Mouse (Mus musculus) hindbrain, embryonic 15.5 days (tissue): ENCODE results near the gene Usp32. TPM values are rescaled to one million over a fixed set of nuclear protein-coding genes. Genes with fewer than 3 reads are reported as not detected.

Experiments
- ATAC-seq: fragments of 200-750 bp; cut with Nextera tagmentation; 2 replicates; pipeline ENCODE4 v1.8.0; 2017; ENCODE audit warnings: low read depth, moderate number of reproducible peaks, moderate TSS enrichment; ENCODE audit not compliant: low FRiP score
- H3K27ac ChIP-seq: fragments of 300-500 bp; sonication (generic); replicated peaks from 2 replicates; pipeline ENCODE4 v1.5.1; 2015; ENCODE audit warnings: mild to moderate bottlenecking, inconsistent platforms
- H3K27me3 ChIP-seq: fragments of 300-500 bp; sonication (generic); 2 replicates; pipeline ENCODE4 v1.6.1; 2015; ENCODE audit warnings: control low read depth, inconsistent platforms
- H3K36me3 ChIP-seq: fragments of 300-500 bp; sonication (generic); 2 replicates; pipeline ENCODE4 v1.6.1; 2015; ENCODE audit warnings: control low read depth, inconsistent platforms
- H3K4me1 ChIP-seq: fragments of 300-500 bp; sonication (generic); replicated peaks from 2 replicates; pipeline ENCODE4 v1.6.1; 2015; ENCODE audit warnings: control low read depth, inconsistent platforms
- H3K4me2 ChIP-seq: fragments of 300-500 bp; sonication (generic); 2 replicates; pipeline ENCODE4 v1.6.1; 2015; ENCODE audit warnings: moderate library complexity, mild to moderate bottlenecking, inconsistent platforms
- H3K4me3 ChIP-seq: fragments of 300-500 bp; sonication (generic); 2 replicates; pipeline ENCODE4 v1.5.1; 2015; ENCODE audit warnings: mild to moderate bottlenecking, inconsistent platforms
- H3K9ac ChIP-seq: fragments of 300-500 bp; sonication (generic); 2 replicates; pipeline ENCODE4 v1.6.1; 2015; ENCODE audit warnings: inconsistent platforms
- H3K9me3 ChIP-seq: fragments of 300-500 bp; sonication (generic); 2 replicates; pipeline ENCODE4 v1.6.1; 2016; ENCODE audit warnings: control low read depth, inconsistent platforms
- WGBS: fragments of 180-500 bp; shearing (Covaris S2); methylation state at CpG from one replicate; pipeline ENCODE4 v1.1.7; 2015; 5-methylcytosine and 5-hydroxymethylcytosine counted together
- polyA plus RNA-seq: library from polyadenylated mRNA; unstranded; fragments of >200 nt; fragmentation: Nextera tagmentation; extraction: Ambion mirVana; gene quantifications from 2 replicates; pipeline ENCODE4 v1.2.1, GENCODE M21; 2015

Usp32 gene
- polyA plus RNA-seq, 1 experiment from 2014 or later: 10.6 TPM

- Histone ChIP-seq H3K4me1 (no peaks in the 10 kb centered on the region), H3K27me3 (no peaks in the 10 kb centered on the region), H3K27ac (no peak overlapping the region), H3K4me3 (no peak overlapping the region), H3K36me3 (no peaks in the 10 kb centered on the region), H3K9me3 (no peaks in the 10 kb centered on the region), H3K9ac (no peak overlapping the region), H3K4me2 (no peak overlapping the region)
- ATAC-seq: no peak
- 64% methylated on average over 5 of the region's 5 CpGs for WGBS
These were observed 166.3 kb downstream of the Usp32 start for GRCm38 (mm10) chr11:84973661-84974060.

DNA sequence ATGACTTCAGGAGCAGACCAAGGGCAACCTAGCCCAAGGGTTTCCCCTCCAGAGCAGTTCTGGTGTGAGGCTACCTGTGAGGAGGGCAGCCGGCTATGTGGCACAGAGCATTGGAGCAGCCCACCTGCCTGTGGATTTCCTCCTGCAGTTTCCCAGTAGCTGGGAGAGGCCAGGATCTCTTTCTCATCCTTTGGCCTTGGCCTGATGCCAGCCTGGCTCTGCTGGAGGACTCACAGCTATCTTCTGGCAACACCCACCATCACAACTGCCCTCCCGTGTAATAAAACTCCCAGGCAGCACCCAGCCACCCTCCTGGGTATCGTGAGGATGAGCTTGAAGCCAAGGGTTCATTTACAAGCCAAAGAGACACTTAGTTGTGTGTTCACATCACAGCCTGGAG is 167.9 kb downstream of the Usp32 start:
- Histone ChIP-seq H3K4me2 (no peak overlapping the region), H3K36me3 (no peaks in the 10 kb centered on the region), H3K27ac (no peak overlapping the region), H3K27me3 (no peaks in the 10 kb centered on the region), H3K9me3 (no peaks in the 10 kb centered on the region), H3K4me1 (peaks cover 5% of the 10 kb centered on the region), H3K9ac (no peak overlapping the region), H3K4me3 (no peak overlapping the region)
- no peak for ATAC-seq
- 59% methylated on average over 3 of the region's 3 CpGs for WGBS

- no peaks in the 10 kb centered on the region for H3K36me3 ChIP-seq
- no peak overlapping the region for H3K27ac ChIP-seq
- no peaks in the 10 kb centered on the region for H3K9me3 ChIP-seq
- H3K4me1 ChIP-seq: peaks cover 11% of the 10 kb centered on the region
- no peak overlapping the region for H3K4me3 ChIP-seq
- 0 out of 2 replicates have a peak, but pooled peaks have one; percentile 34 for ATAC-seq
- no peak overlapping the region for H3K9ac ChIP-seq
- H3K4me2 ChIP-seq: no peak overlapping the region
- 64% methylated on average over 6 of the region's 6 CpGs for WGBS
- no peaks in the 10 kb centered on the region for H3K27me3 ChIP-seq
These were observed 171.2 kb downstream of the Usp32 start for GRCm38 (mm10) chr11:84968775-84969174.

- H3K4me2 ChIP-seq: no peak overlapping the region
- H3K4me1 ChIP-seq: peaks cover 11% of the 10 kb centered on the region
- no peaks in the 10 kb centered on the region for H3K36me3 ChIP-seq
- no peak for ATAC-seq
- H3K27ac ChIP-seq: no peak overlapping the region
- H3K27me3 ChIP-seq: no peaks in the 10 kb centered on the region
- no peaks in the 10 kb centered on the region for H3K9me3 ChIP-seq
- no peak overlapping the region for H3K4me3 ChIP-seq
- no peak overlapping the region for H3K9ac ChIP-seq
- 81% methylated on average over 4 of the region's 4 CpGs for WGBS
These were observed 171.7 kb downstream of the Usp32 start for GRCm38 (mm10) chr11:84968309-84968708.

DNA sequence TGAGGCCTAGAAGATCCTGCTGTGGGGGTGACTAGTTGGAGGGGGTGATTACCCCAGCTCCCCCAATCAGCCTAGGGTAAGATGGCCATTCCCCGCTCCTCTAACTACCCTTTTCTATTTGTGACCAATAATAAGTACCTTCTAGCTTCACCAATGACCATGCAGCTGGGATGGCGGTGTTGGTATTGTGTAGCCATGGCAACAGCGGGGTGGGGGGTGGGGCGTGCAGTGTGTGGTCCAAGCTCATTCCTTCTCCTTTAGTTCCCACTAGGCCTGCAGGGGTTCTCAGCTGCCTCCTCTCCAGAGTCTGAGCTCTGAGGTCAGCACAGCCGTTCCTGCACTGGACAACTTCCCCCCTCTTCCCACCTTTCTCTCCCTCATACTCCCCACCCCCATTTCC is 172.8 kb downstream of the Usp32 start:
- ATAC-seq: peak; percentile 63; the same call in 1 of the 2 replicates
- no peak overlapping the region for H3K9ac ChIP-seq
- WGBS: 8% methylated on average over 5 of the region's 5 CpGs

DNA sequence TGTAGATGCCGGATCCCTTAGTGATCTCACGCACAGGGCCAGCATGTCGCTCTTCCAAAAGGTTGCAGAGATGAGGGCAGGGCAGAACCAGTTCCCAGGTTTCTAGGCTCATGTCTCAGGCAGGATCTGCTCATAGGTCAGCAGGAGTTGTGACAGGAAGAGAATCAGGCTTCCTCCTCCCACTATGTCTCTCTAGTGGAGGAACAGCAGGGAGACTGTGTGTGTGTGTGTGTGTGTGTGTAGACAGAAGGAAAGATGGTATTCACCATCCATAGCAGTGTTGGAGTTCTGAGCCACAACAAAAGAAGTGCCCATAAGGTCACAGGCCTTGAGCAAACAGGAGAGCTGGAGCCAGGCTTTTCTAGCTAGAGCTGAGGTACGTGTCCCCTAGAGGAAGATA is 173.3 kb downstream of the Usp32 start:
- Histone ChIP-seq H3K4me1 (peaks cover 11% of the 10 kb centered on the region), H3K4me2 (no peak overlapping the region), H3K9me3 (no peaks in the 10 kb centered on the region), H3K27ac (no peak overlapping the region), H3K4me3 (no peak overlapping the region), H3K36me3 (no peaks in the 10 kb centered on the region), H3K27me3 (no peaks in the 10 kb centered on the region), H3K9ac (no peak overlapping the region)
- 50% methylated on average over 4 of the region's 4 CpGs for WGBS
- no peak for ATAC-seq

More for the DNA sequence above, 172.8 kb downstream of the Usp32 start:
- no peak overlapping the region for H3K27ac ChIP-seq
- no peaks in the 10 kb centered on the region for H3K27me3 ChIP-seq
- H3K4me3 ChIP-seq: no peak overlapping the region
- H3K4me1 ChIP-seq: peaks cover 11% of the 10 kb centered on the region
- H3K4me2 ChIP-seq: no peak overlapping the region
- H3K36me3 ChIP-seq: no peaks in the 10 kb centered on the region
- H3K9me3 ChIP-seq: no peaks in the 10 kb centered on the region

DNA sequence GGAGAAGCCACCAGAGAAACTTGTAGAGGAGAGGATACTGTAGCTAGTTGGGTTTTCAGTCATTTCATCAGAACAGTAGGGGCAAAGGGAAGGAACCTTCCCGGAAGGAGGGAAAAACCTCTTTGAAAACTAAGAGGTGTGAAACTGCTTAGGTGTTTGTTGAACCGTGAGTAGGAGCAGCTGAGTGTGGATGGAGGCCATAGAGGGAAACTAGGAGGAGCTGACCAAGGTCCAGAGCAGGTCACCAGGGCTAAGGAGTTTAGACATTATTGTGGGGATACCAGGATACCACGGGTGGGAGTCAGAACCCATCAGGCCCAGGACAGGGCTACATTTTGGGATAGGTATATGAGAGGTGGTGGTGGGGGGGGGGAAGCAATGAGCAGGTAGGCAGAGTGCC is 176.4 kb downstream of the Usp32 start:
- Histone ChIP-seq H3K27ac (no peak overlapping the region), H3K36me3 (no peaks in the 10 kb centered on the region), H3K4me3 (no peak overlapping the region), H3K9me3 (no peaks in the 10 kb centered on the region), H3K4me2 (no peak overlapping the region), H3K27me3 (peaks cover 17% of the 10 kb centered on the region), H3K4me1 (peaks cover 11% of the 10 kb centered on the region), H3K9ac (no peak overlapping the region)
- ATAC-seq: no peak
- WGBS: 84% methylated on average over 3 of the region's 3 CpGs

DNA sequence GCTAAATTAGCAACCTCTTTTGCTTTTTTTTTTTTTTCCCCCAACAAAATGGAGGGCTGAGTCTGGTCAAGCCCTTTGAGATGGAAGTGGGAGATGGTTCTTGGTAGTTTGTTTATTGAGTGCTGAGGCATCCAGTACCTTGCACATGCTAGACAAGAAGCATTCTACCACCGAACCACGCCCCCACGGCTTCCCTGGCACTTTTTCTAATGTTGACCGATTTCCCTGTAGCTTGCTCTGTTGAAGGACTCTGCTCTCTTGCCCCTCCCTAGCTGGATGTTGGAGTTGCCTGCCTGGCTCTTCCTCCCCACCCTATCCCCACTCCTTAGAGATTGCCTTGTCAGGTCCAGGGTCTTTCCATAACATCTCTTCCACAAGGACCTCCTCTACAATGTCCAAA is 177.4 kb downstream of the Usp32 start:
- Histone ChIP-seq H3K4me3 (no peak overlapping the region), H3K4me1 (peaks cover 18% of the 10 kb centered on the region), H3K36me3 (no peaks in the 10 kb centered on the region), H3K27ac (no peak overlapping the region), H3K9me3 (no peaks in the 10 kb centered on the region), H3K9ac (no peak overlapping the region), H3K27me3 (peaks cover 26% of the 10 kb centered on the region), H3K4me2 (no peak overlapping the region)
- 91% methylated on average over 4 of the region's 4 CpGs for WGBS
- no peak for ATAC-seq

GRCm38 (mm10) chr11:84961571-84961970 is 178.4 kb downstream of the Usp32 start:
- Histone ChIP-seq H3K27ac (no peak overlapping the region), H3K27me3 (peaks cover 34% of the 10 kb centered on the region), H3K4me2 (no peak overlapping the region), H3K9me3 (no peaks in the 10 kb centered on the region), H3K9ac (no peak overlapping the region), H3K4me3 (no peak overlapping the region), H3K4me1 (peaks cover 12% of the 10 kb centered on the region), H3K36me3 (no peaks in the 10 kb centered on the region)
- WGBS: 91% methylated on average over 4 of the region's 4 CpGs
- ATAC-seq: no peak

DNA sequence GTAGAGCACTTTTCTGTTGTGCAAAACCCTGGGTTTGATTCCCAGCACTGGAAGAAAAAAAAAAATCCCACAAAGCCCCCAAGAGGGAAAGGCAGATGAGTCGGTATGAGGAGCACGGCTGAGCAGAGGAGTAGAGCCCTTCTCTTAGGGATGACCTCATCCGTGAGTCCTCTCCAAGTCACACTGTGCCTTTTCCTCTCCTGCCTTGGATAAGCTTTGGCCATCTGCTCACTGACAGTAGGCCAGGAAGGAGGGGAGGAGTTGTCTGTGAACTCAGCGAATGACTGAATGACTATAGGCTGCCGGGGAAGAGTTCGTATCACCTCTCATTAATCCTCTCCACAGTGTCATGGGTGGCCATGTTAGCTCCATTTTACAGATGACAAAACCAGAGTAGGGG is 179.2 kb downstream of the Usp32 start:
- Histone ChIP-seq H3K27me3 (peaks cover 41% of the 10 kb centered on the region), H3K9me3 (no peaks in the 10 kb centered on the region)

DNA sequence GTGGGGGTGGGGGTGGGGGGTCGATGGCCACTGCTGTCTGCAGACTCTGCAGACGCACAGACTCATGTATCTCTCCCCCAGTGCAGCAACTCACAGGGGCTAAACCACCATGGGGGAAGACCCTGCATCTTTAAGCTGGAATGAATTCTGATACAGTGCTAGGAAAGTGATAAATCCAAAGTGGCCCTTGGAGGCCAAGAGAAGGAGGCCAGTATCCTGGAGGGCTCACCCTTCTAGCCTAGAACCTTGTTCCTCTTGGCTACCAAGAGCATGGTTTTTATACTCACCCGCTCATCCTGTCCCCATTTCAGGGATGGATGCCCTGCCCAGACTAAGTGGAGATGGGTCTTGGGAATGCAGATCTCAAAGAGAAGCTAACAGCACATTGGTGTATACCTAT is 179.7 kb downstream of the Usp32 start:
- H3K27ac ChIP-seq: 0 out of 2 replicates have a peak overlapping the region, but pooled peaks have one; percentile 8
- ATAC-seq: no peak
- peaks cover 41% of the 10 kb centered on the region for H3K27me3 ChIP-seq
- no peak overlapping the region for H3K9ac ChIP-seq
- 38% methylated on average over 3 of the region's 3 CpGs for WGBS
- no peaks in the 10 kb centered on the region for H3K9me3 ChIP-seq
- H3K36me3 ChIP-seq: no peaks in the 10 kb centered on the region
- H3K4me2 ChIP-seq: no peak overlapping the region
- peaks cover 11% of the 10 kb centered on the region for H3K4me1 ChIP-seq
- H3K4me3 ChIP-seq: no peak overlapping the region

More for the DNA sequence above, 179.2 kb downstream of the Usp32 start:
- Histone ChIP-seq H3K9ac (no peak overlapping the region), H3K36me3 (no peaks in the 10 kb centered on the region), H3K27ac (no peak overlapping the region), H3K4me3 (no peak overlapping the region), H3K4me2 (no peak overlapping the region), H3K4me1 (peaks cover 11% of the 10 kb centered on the region)
- ATAC-seq: no peak
- 67% methylated on average over 6 of the region's 6 CpGs for WGBS

DNA sequence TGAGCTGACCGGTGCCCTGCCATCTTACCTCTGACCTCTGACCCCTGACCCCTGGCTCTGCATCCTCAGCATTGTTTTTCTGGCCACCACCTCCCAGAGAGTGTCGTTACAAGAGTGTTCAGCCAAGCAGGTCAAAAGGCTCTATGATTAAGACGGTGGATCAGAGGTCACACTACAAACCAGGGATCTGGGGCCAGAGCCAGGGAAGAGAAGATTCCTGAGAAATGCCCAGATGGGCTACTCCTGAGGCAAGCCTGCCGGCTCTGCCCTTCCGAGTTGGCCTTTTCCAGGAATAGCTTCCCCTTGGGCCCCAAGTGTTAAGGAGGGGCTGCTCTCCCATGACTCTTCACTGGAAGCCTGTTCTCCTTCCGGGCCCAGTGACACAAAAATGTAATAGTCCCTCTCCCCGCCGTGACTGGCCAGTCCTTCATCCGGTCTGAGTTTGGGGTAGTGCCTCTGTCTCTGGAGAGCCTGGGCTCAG is 180.2 kb downstream of the Usp32 start:
- 5% methylated on average over 9 of the region's 9 CpGs for WGBS
- no peak overlapping the region for H3K9ac ChIP-seq
- peaks cover 41% of the 10 kb centered on the region for H3K27me3 ChIP-seq
- no peaks in the 10 kb centered on the region for H3K9me3 ChIP-seq
- H3K4me1 ChIP-seq: peaks cover 11% of the 10 kb centered on the region
- no peak for ATAC-seq
- H3K36me3 ChIP-seq: no peaks in the 10 kb centered on the region
- H3K27ac ChIP-seq: no peak overlapping the region
- H3K4me3 ChIP-seq: no peak overlapping the region
- H3K4me2 ChIP-seq: no peak overlapping the region

- no peaks in the 10 kb centered on the region for H3K36me3 ChIP-seq
- no peak overlapping the region for H3K27ac ChIP-seq
- no peak overlapping the region for H3K9ac ChIP-seq
- H3K27me3 ChIP-seq: peaks cover 41% of the 10 kb centered on the region
- peaks cover 11% of the 10 kb centered on the region for H3K4me1 ChIP-seq
- H3K4me3 ChIP-seq: no peak overlapping the region
- H3K9me3 ChIP-seq: no peaks in the 10 kb centered on the region
- WGBS: 34% methylated on average over 5 of the region's 5 CpGs
- ATAC-seq: no peak
- H3K4me2 ChIP-seq: no peak overlapping the region
These were observed 180.8 kb downstream of the Usp32 start for GRCm38 (mm10) chr11:84959181-84959580.
